Mouse (Mus musculus): ENCODE data around the gene Mrc2. TPM values are rescaled to one million over a fixed set of nuclear protein-coding genes. Genes with fewer than 3 reads are reported as not detected.

Mrc2 gene
- total and polyA plus RNA-seq, 2 experiments from 2014 or later, result 3.0 to 22.6 TPM

- peaks cover 33% of the 10 kb centered on the region for H3K4me1 ChIP-seq (ENCODE audit: control insufficient read depth, insufficient read depth)
- H3K27ac ChIP-seq (ENCODE audit: low read depth), result 0 out of 2 replicates have a peak overlapping the region, but pooled peaks have one; percentile 55
- DNase-seq (ENCODE audit: low spot score) (no peak), ATAC-seq (ENCODE audit: insufficient read depth, low read depth) (peak; percentile 28)
- no peaks in the 10 kb centered on the region for H3K36me3 ChIP-seq (replicated peaks; ENCODE audit: control insufficient read depth, insufficient read depth, low read length)
- whole genome bisulfite sequencing, result 68% methylated on average over 24 of the region's 24 CpGs
- H3K9me3 ChIP-seq (replicated peaks; ENCODE audit: control insufficient read depth, low read length), result no peaks in the 10 kb centered on the region
- TF ChIP-seq CTCF (IDR thresholded peaks at IDR 0.05; ENCODE audit: low read depth) (no peak), EP300 (IDR thresholded peaks at IDR 0.05; ENCODE audit: low read depth) (no peak)
- no peak overlapping the region for H3K9ac ChIP-seq (replicated peaks; ENCODE audit: low read depth, low read length)
- H3K4me2 ChIP-seq (ENCODE audit: low read depth, low read length), result peak overlapping the region; percentile 35; the same call in 1 of the 2 replicates
- no peak overlapping the region for H3K4me3 ChIP-seq (ENCODE audit: low read depth, low read length)
- no peaks in the 10 kb centered on the region for H3K27me3 ChIP-seq (ENCODE audit: control insufficient read depth, insufficient read depth, low read length)
These were observed 19.0 kb downstream of the Mrc2 start for GRCm38 (mm10) chr11:105311291-105311975.

- ATAC-seq (ENCODE audit: insufficient read depth, low read depth) (0 out of 2 replicates have a peak, but pooled peaks have one; percentile 1), DNase-seq (ENCODE audit: low spot score) (no peak)
- no peaks in the 10 kb centered on the region for H3K36me3 ChIP-seq (replicated peaks; ENCODE audit: control insufficient read depth, insufficient read depth, low read length)
- no peak overlapping the region; the same call in 1 of the 2 replicates for H3K9ac ChIP-seq (replicated peaks; ENCODE audit: low read depth, low read length)
- no peaks in the 10 kb centered on the region for H3K27me3 ChIP-seq (ENCODE audit: control insufficient read depth, insufficient read depth, low read length)
- no peaks in the 10 kb centered on the region for H3K9me3 ChIP-seq (replicated peaks; ENCODE audit: control insufficient read depth, low read length)
- WGBS, result 34% methylated on average over 12 of the region's 12 CpGs
- peak overlapping the region; percentile 55; the same call in 1 of the 2 replicates for H3K27ac ChIP-seq (ENCODE audit: low read depth)
- no peak overlapping the region for H3K4me2 ChIP-seq (ENCODE audit: low read depth, low read length)
- no peak overlapping the region for H3K4me3 ChIP-seq (ENCODE audit: low read depth, low read length)
- H3K4me1 ChIP-seq (ENCODE audit: control insufficient read depth, insufficient read depth), result peaks cover 33% of the 10 kb centered on the region
- TF ChIP-seq EP300 (IDR thresholded peaks at IDR 0.05; ENCODE audit: low read depth) (no peak), CTCF (IDR thresholded peaks at IDR 0.05; ENCODE audit: low read depth) (no peak)
These were observed 20.0 kb downstream of the Mrc2 start for GRCm38 (mm10) chr11:105312311-105312942.

- H3K9me3 ChIP-seq (replicated peaks; ENCODE audit: control insufficient read depth, low read length), result no peaks in the 10 kb centered on the region
- peak overlapping the region; percentile 55; the same call in 1 of the 2 replicates for H3K27ac ChIP-seq (ENCODE audit: low read depth)
- H3K9ac ChIP-seq (replicated peaks; ENCODE audit: low read depth, low read length), result no peak overlapping the region
- no peak for TF ChIP-seq CTCF (IDR thresholded peaks at IDR 0.05; ENCODE audit: low read depth)
- no peak for TF ChIP-seq EP300 (IDR thresholded peaks at IDR 0.05; ENCODE audit: low read depth)
- H3K4me2 ChIP-seq (ENCODE audit: low read depth, low read length), result no peak overlapping the region
- 10% methylated on average over 10 of the region's 10 CpGs for WGBS
- H3K27me3 ChIP-seq (ENCODE audit: control insufficient read depth, insufficient read depth, low read length), result no peaks in the 10 kb centered on the region
- no peak overlapping the region for H3K4me3 ChIP-seq (ENCODE audit: low read depth, low read length)
- ATAC-seq (ENCODE audit: insufficient read depth, low read depth) (peak; percentile 36; the same call in 1 of the 2 replicates), DNase-seq (ENCODE audit: low spot score) (peak; percentile 44)
- peaks cover 33% of the 10 kb centered on the region for H3K4me1 ChIP-seq (ENCODE audit: control insufficient read depth, insufficient read depth)
- no peaks in the 10 kb centered on the region for H3K36me3 ChIP-seq (replicated peaks; ENCODE audit: control insufficient read depth, insufficient read depth, low read length)
These were observed 20.7 kb downstream of the Mrc2 start for GRCm38 (mm10) chr11:105312972-105313632.

GRCm38 (mm10) chr11:105313633-105314014 is 21.2 kb downstream of the Mrc2 start:
- H3K36me3 ChIP-seq (replicated peaks; ENCODE audit: control insufficient read depth, insufficient read depth, low read length), result no peaks in the 10 kb centered on the region
- no peak overlapping the region for H3K9ac ChIP-seq (replicated peaks; ENCODE audit: low read depth, low read length)
- peak overlapping the region; percentile 55 for H3K27ac ChIP-seq (ENCODE audit: low read depth)
- H3K9me3 ChIP-seq (replicated peaks; ENCODE audit: control insufficient read depth, low read length), result no peaks in the 10 kb centered on the region
- H3K4me1 ChIP-seq (ENCODE audit: control insufficient read depth, insufficient read depth), result peaks cover 33% of the 10 kb centered on the region
- H3K4me3 ChIP-seq (ENCODE audit: low read depth, low read length), result no peak overlapping the region
- no peak overlapping the region for H3K4me2 ChIP-seq (ENCODE audit: low read depth, low read length)
- TF ChIP-seq CTCF (IDR thresholded peaks at IDR 0.05; ENCODE audit: low read depth) (no peak), EP300 (IDR thresholded peaks at IDR 0.05; ENCODE audit: low read depth) (no peak)
- no peak for ATAC-seq (ENCODE audit: insufficient read depth, low read depth)
- WGBS, result 36% methylated on average over 8 of the region's 8 CpGs
- no peaks in the 10 kb centered on the region for H3K27me3 ChIP-seq (ENCODE audit: control insufficient read depth, insufficient read depth, low read length)
- no peak for DNase-seq (ENCODE audit: low spot score)

GRCm38 (mm10) chr11:105315296-105315695 is 22.9 kb downstream of the Mrc2 start:
- no peak overlapping the region for H3K9ac ChIP-seq (replicated peaks; ENCODE audit: low read depth, low read length)
- peaks cover 30% of the 10 kb centered on the region for H3K4me1 ChIP-seq (ENCODE audit: control insufficient read depth, insufficient read depth)
- DNase-seq (ENCODE audit: low spot score) (no peak), ATAC-seq (ENCODE audit: insufficient read depth, low read depth) (no peak)
- H3K4me3 ChIP-seq (ENCODE audit: low read depth, low read length), result no peak overlapping the region
- TF ChIP-seq EP300 (IDR thresholded peaks at IDR 0.05; ENCODE audit: low read depth), result no peak
- TF ChIP-seq CTCF (IDR thresholded peaks at IDR 0.05; ENCODE audit: low read depth), result no peak
- H3K27ac ChIP-seq (ENCODE audit: low read depth), result no peak overlapping the region
- 83% methylated on average over 8 of the region's 8 CpGs for WGBS
- H3K36me3 ChIP-seq (replicated peaks; ENCODE audit: control insufficient read depth, insufficient read depth, low read length), result no peaks in the 10 kb centered on the region
- H3K27me3 ChIP-seq (ENCODE audit: control insufficient read depth, insufficient read depth, low read length), result no peaks in the 10 kb centered on the region
- H3K4me2 ChIP-seq (ENCODE audit: low read depth, low read length), result no peak overlapping the region
- H3K9me3 ChIP-seq (replicated peaks; ENCODE audit: control insufficient read depth, low read length), result no peaks in the 10 kb centered on the region
